Mouse (Mus musculus): Measurements from ENCODE around the gene Tbc1d24. TPM values are rescaled to one million over a fixed set of nuclear protein-coding genes. Genes with fewer than 3 reads are reported as not detected.

Gene Tbc1d24
- total and polyA plus RNA-seq, 2 experiments from 2014 or later: 22.8 to 145 TPM

DNA sequence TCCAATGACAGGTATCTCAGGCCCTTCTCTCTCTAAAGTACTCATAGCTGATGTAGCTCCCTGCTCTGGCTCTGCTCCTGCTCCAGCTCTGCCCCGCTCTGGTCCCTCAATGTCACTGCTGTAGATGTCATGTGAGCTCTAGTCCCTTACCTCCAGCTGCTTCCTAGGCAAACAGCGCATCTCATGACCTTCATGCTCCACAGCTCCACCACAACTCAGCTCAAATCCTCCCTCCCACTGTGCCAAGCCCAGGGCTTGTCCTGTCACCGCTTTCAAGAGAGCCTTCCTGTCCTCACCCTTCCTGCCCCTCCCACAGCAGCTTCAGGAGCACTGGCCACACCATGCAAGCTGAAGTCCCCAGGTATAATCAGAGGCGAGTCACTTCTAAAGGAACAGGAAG, 5.6 kb downstream of the Tbc1d24 start:
- Histone ChIP-seq H3K4me3 (ENCODE audit: low read length) (no peak overlapping the region), H3K9ac (replicated peaks; ENCODE audit: low read length) (no peak overlapping the region), H3K27ac (no peak overlapping the region), H3K36me3 (ENCODE audit: insufficient read depth, low read length) (no peaks in the 10 kb centered on the region), H3K4me1 (ENCODE audit: insufficient read depth, low read length) (peaks cover 17% of the 10 kb centered on the region; the same call in 1 of the 2 replicates), H3K27me3 (ENCODE audit: insufficient read depth, low read length) (no peaks in the 10 kb centered on the region), H3K4me2 (ENCODE audit: low read depth, low read length) (no peak overlapping the region), H3K9me3 (ENCODE audit: low read length) (no peaks in the 10 kb centered on the region)
- TF ChIP-seq CTCF (IDR thresholded peaks at IDR 0.05; ENCODE audit: low read depth): no peak
- DNase-seq (ENCODE audit: low spot score) (no peak), ATAC-seq (no peak)
- 68% methylated on average over 4 of the region's 4 CpGs for WGBS

DNA sequence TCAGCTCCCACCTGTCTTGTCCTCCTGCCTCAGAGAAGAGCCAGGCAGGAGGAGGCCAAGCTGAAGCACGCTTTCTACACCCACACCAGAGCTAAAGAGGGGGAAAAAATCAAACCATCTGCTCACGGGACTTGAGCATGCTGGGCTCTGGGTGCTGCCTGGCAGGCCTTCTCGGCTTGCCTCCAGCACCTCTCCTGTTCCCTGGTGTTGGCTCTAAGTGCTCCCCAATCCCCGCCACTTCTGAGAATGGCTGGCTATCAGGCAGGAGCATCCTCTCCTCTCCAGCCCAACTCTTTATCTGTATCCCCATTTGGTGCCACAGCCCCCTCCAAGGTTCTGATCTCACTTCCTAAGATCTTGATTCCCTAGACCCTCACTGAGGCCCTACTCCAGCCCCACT, 6.1 kb downstream of the Tbc1d24 start:
- peaks cover 13% of the 10 kb centered on the region; the same call in 1 of the 2 replicates for H3K4me1 ChIP-seq (ENCODE audit: insufficient read depth, low read length)
- H3K4me2 ChIP-seq (ENCODE audit: low read depth, low read length): no peak overlapping the region
- no peak for TF ChIP-seq CTCF (IDR thresholded peaks at IDR 0.05; ENCODE audit: low read depth)
- no peak overlapping the region for H3K4me3 ChIP-seq (ENCODE audit: low read length)
- ATAC-seq: no peak
- DNase-seq (ENCODE audit: low spot score): no peak
- no peaks in the 10 kb centered on the region for H3K9me3 ChIP-seq (ENCODE audit: low read length)
- H3K36me3 ChIP-seq (ENCODE audit: insufficient read depth, low read length): 0 out of 2 replicates have a peak, but pooled peaks cover 3% of the 10 kb centered on the region
- no peak overlapping the region for H3K27ac ChIP-seq
- H3K27me3 ChIP-seq (ENCODE audit: insufficient read depth, low read length): no peaks in the 10 kb centered on the region
- H3K9ac ChIP-seq (replicated peaks; ENCODE audit: low read length): no peak overlapping the region
- WGBS: 67% methylated on average over 4 of the region's 4 CpGs

DNA sequence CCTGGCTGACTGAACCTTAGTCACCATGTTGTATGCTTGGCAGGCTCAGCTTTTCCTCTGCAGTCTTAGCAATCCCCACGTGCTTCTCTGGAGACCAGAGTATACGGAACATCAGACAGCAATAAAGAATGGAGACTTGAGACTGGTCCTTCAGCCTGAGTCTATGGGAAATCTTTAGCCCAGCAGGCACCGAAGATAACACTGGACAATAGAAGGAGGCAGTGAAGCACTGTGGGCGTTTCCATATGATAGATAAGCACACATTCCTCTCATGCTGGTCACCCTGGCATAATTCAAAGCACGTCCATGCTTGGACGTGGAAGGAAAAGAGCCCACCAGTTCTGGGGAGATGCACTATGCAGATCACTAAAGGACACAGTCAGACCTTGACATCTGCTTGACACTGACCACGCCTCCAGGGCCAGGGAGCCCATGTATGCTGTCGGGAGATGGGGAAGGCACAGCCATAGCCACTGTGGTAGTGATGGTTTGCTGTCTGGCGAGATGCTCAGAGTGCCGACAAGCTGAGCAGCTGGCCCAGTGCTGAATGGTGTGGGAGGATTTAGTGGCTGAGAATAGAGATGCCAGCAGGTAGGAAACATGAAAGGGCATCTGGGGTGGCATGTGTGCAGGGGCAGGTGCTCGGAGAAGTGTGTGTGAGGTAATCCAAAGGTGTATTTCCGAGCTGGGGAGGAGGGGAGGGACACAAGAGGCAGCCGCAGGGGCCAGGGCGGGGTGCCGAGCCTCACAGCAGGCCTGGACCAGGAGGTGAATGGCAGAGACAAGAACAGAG, 8.1 kb downstream of the Tbc1d24 start:
- DNase-seq (ENCODE audit: low spot score) (no peak), ATAC-seq (no peak)
- no peak overlapping the region for H3K4me3 ChIP-seq (ENCODE audit: low read length)
- H3K4me2 ChIP-seq (ENCODE audit: low read depth, low read length): no peak overlapping the region
- no peaks in the 10 kb centered on the region for H3K27me3 ChIP-seq (ENCODE audit: insufficient read depth, low read length)
- 0 out of 2 replicates have a peak, but pooled peaks cover 6% of the 10 kb centered on the region for H3K36me3 ChIP-seq (ENCODE audit: insufficient read depth, low read length)
- no peak overlapping the region for H3K9ac ChIP-seq (replicated peaks; ENCODE audit: low read length)
- no peak for TF ChIP-seq CTCF (IDR thresholded peaks at IDR 0.05; ENCODE audit: low read depth)
- no peak overlapping the region for H3K27ac ChIP-seq
- WGBS: 62% methylated on average over 15 of the region's 15 CpGs
- H3K4me1 ChIP-seq (ENCODE audit: insufficient read depth, low read length): no peaks in the 10 kb centered on the region
- H3K9me3 ChIP-seq (ENCODE audit: low read length): no peaks in the 10 kb centered on the region

DNA sequence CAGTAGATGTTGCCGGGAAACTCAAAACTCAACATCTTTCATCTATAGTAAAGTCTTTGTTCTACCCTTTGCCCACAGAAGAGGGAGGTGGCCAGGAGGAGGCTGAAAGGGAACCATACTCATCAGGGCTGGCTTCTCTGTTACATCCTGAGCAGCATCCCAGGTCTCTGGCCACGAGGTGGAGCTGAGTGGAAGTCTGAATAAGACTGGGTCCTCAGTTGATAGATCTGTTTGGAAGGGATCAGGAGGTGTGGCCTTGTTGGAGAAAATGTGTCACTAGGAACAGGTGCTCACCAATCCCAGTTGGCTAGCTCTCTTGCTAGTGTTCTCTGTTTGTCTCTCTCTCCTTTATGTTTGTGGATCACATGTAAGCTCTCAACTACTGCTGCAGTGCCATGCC, 10.0 kb downstream of the Tbc1d24 start:
- Histone ChIP-seq H3K4me3 (ENCODE audit: low read length) (no peak overlapping the region), H3K9ac (replicated peaks; ENCODE audit: low read length) (no peak overlapping the region), H3K4me2 (ENCODE audit: low read depth, low read length) (no peak overlapping the region), H3K27ac (no peak overlapping the region), H3K36me3 (ENCODE audit: insufficient read depth, low read length) (0 out of 2 replicates have a peak, but pooled peaks cover 6% of the 10 kb centered on the region), H3K27me3 (ENCODE audit: insufficient read depth, low read length) (no peaks in the 10 kb centered on the region), H3K4me1 (ENCODE audit: insufficient read depth, low read length) (no peaks in the 10 kb centered on the region), H3K9me3 (ENCODE audit: low read length) (no peaks in the 10 kb centered on the region)
- WGBS: 69% methylated on average over 2 of the region's 2 CpGs
- ATAC-seq: no peak
- DNase-seq (ENCODE audit: low spot score): no peak
- TF ChIP-seq CTCF (IDR thresholded peaks at IDR 0.05; ENCODE audit: low read depth): no peak

DNA sequence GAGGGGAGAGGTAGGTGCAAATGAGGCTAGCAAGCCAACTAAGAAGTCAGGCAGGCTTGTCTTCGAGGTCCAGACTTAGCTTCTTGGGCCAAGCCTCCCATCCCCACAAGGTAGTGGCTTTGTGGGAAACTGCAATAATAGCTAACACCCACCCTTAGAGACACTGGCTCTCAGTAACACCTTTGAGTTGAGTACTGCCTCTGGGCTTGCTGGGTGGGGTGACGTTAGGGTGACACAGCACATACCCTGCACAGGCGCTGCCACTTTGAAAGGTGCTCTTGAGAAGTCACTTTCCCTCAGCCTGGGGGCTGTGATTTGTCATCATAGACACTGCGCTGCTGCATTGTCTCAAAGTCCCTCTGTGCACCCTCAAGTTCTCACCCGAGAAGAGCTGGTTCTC, 11.6 kb downstream of the Tbc1d24 start:
- Histone ChIP-seq H3K9ac (replicated peaks; ENCODE audit: low read length) (no peak overlapping the region), H3K9me3 (ENCODE audit: low read length) (no peaks in the 10 kb centered on the region), H3K4me2 (ENCODE audit: low read depth, low read length) (no peak overlapping the region), H3K36me3 (ENCODE audit: insufficient read depth, low read length) (0 out of 2 replicates have a peak, but pooled peaks cover 6% of the 10 kb centered on the region), H3K4me1 (ENCODE audit: insufficient read depth, low read length) (no peaks in the 10 kb centered on the region), H3K4me3 (ENCODE audit: low read length) (no peak overlapping the region), H3K27ac (no peak overlapping the region), H3K27me3 (ENCODE audit: insufficient read depth, low read length) (no peaks in the 10 kb centered on the region)
- no peak for TF ChIP-seq CTCF (IDR thresholded peaks at IDR 0.05; ENCODE audit: low read depth)
- no peak for DNase-seq (ENCODE audit: low spot score)
- WGBS: 87% methylated on average over 5 of the region's 5 CpGs
- ATAC-seq: no peak

DNA sequence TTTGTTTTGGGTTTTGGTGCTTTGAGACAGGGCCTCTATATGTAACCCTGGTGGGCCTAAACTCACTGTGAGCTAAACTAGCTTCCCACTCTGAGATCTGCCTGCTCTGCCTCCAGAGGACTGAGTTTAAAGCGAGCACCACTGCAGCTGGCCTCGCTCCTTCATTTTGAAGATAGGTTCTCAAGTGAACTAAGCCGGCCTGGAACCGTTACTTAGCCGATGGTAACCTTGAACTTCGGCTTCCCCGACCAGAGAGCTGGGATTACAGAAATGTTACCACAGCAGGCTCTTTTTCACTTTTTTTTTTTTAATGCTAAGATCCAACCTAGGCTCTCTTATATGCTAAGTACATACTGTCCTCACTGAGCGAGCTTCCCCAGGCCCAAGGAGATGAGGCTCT, 12.1 kb downstream of the Tbc1d24 start:
- Histone ChIP-seq H3K36me3 (ENCODE audit: insufficient read depth, low read length) (0 out of 2 replicates have a peak, but pooled peaks cover 6% of the 10 kb centered on the region), H3K4me3 (ENCODE audit: low read length) (no peak overlapping the region), H3K27me3 (ENCODE audit: insufficient read depth, low read length) (no peaks in the 10 kb centered on the region), H3K27ac (no peak overlapping the region), H3K9me3 (ENCODE audit: low read length) (no peaks in the 10 kb centered on the region), H3K4me1 (ENCODE audit: insufficient read depth, low read length) (no peaks in the 10 kb centered on the region), H3K4me2 (ENCODE audit: low read depth, low read length) (no peak overlapping the region), H3K9ac (replicated peaks; ENCODE audit: low read length) (no peak overlapping the region)
- ATAC-seq (no peak), DNase-seq (ENCODE audit: low spot score) (no peak)
- no peak for TF ChIP-seq CTCF (IDR thresholded peaks at IDR 0.05; ENCODE audit: low read depth)
- WGBS: 90% methylated on average over 8 of the region's 8 CpGs

DNA sequence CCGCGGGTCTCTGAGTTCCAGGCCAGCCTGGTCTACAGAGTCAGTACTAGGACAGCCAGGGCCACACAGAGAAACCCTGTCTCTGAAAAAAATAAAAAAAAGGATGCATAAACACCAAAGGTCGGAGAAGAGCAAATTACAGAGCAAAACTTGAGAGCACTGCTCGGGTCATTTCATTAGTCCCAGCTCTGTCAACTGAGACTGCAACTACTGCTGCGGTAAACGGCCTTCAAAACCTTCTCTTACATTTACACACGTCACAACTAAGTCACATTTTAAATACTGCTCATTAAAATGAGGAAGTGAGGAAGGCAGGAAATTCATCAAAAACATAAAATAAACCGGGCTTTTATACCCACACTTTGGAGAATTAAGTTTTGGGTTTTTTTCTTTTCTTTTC, 12.5 kb downstream of the Tbc1d24 start:
- no peak for TF ChIP-seq CTCF (IDR thresholded peaks at IDR 0.05; ENCODE audit: low read depth)
- Histone ChIP-seq H3K9me3 (ENCODE audit: low read length) (no peaks in the 10 kb centered on the region), H3K4me3 (ENCODE audit: low read length) (no peak overlapping the region), H3K4me1 (ENCODE audit: insufficient read depth, low read length) (no peaks in the 10 kb centered on the region), H3K36me3 (ENCODE audit: insufficient read depth, low read length) (0 out of 2 replicates have a peak, but pooled peaks cover 6% of the 10 kb centered on the region), H3K9ac (replicated peaks; ENCODE audit: low read length) (no peak overlapping the region), H3K4me2 (ENCODE audit: low read depth, low read length) (no peak overlapping the region), H3K27ac (no peak overlapping the region), H3K27me3 (ENCODE audit: insufficient read depth, low read length) (no peaks in the 10 kb centered on the region)
- ATAC-seq (no peak), DNase-seq (ENCODE audit: low spot score) (no peak)
- WGBS: 81% methylated on average over 8 of the region's 8 CpGs

Measured in hindbrain, postnatal 0 days (tissue).